Mouse (Mus musculus) kidney, postnatal 36 days (tissue): ENCODE data around the gene St3gal2.
"Not testable (repeated sequence)": the region's sequence is repeated elsewhere in the genome, so short reads cannot be mapped to it uniquely, and the experiment has no call there.

Experiments used
- DNase-seq, 2 experiments: peaks; one replicate each; pipeline ENCODE4 v3.0.0; 2021 to 2022; ENCODE audit warnings: mixed read lengths in 2 of 2

The St3gal2 gene

DNA sequence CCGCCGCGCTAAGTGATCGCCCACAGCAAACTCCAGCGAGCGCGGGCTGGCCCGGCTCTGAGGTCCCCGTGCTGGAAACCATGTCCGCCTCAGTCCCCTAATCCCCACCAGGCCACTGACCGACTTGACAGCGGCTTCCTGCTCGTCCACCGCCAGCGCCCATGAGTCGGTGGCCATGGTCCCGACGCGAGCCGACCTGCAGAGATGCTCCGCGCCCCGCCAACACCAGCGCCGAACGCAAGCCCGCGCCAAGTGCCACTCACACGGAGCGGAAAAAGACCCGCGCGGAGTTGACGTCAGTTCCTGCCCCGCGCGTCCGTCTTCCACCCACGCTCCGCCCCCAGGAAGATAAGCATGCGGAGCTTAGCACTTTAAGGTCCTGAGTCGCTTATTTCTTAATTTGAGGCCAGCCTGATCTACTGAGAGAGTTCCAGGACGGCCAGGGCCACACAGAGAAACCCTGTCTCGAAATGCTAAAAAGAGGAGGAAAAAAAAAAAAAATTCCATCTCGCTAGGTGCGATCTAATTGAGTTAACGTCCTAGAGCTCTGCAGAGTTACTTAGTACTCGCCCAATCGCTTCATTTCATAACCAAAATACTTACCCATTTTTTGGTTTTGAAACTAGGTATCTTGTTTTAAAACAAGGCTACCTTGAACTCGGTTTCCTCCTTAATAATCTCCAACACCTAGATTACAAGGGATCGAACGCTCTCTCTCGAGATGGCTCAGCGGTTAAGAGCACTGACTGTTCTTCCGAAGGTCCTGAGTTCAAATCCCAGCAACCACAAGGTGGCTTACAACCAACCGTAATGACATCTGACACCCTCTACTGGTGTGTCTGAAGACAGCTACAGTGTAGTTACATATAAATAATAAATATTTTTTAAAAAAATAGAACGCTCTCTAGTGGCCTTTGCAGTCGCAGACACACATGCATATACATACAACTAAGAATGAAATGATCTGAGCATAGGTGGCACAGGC lies 78.1 kb downstream of the St3gal2 start, which contains the start of gene Ddx19a:
TSS of gene Ddx19a (minus strand) at position 254 of the 985 bp plus-strand sequence.
- DNase-seq = peak; percentile 92 to 94

DNA sequence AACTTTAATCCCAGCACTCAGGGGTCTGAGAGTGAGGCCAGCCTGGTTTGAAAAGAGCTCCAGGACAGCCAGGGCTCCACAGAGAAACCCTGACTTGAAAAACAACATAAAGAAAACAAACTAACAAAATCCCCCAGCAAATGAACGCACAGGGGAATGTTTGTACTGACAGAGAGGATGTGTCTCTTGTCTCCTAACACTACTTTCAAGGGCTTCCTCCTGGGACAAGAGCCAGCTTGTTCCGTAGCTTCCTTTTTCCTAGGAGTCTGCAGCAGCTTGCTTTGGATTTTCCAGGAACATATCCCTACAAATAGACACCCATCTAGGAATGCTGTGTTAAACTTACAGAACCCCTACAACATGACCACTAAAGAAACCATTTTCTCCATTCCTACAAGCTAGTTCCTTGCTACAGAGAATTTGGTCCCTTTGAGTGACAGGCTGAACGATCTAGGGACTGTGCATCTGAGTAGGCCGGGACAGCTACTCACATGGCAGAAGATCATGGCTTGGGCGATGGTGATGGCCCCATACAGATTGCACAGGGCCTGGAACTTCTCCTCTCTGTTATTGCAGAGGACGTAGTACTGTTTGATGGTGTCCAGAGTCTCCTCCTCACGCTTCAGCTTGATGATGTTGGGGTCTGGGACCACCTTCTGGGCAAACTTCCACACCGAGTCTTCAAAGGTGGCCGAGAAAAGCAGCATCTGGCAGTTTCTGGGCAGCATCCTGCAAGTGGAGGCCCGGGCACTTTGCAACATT lies 90.7 kb downstream of the St3gal2 start:
- not testable (repeated sequence) for DNase-seq
